Mouse (Mus musculus) mouse trophoblast stem cell (cell line): ENCODE data around the gene Vmn2r97.
"Not testable (repeated sequence)": the region's sequence is repeated elsewhere in the genome, so short reads cannot be mapped to it uniquely, and the experiment has no call there.

Source experiments
- in situ Hi-C, 2 experiments: fragments of 300-500 bp; cut with MseI, MboI; formaldehyde crosslinking; loops; 2 replicates in 1 of 2; 3 replicates in 1 of 2; pipeline ENCODE4 v1.15.1; 2025

Vmn2r97 gene

GRCm38 (mm10) chr17:18914000-18914399 is at the start of gene Vmn2r97:
TSS of gene Vmn2r97 (plus strand) at chr17:18914300.
- in situ Hi-C loops, result not testable (repeated sequence)

GRCm38 (mm10) chr17:18882436-18882835 is 31.7 kb upstream of the Vmn2r97 start:
- in situ Hi-C loops, result not testable (repeated sequence)

- in situ Hi-C loops, result no loop called here
Observed at GRCm38 (mm10) chr17:18889745-18890329, 24.3 kb upstream of the Vmn2r97 start.

- in situ Hi-C loops, result not testable (repeated sequence)
Observed at GRCm38 (mm10) chr17:18957800-18958199, 43.7 kb downstream of the Vmn2r97 start.

GRCm38 (mm10) chr17:18968371-18969275 is 54.5 kb downstream of the Vmn2r97 start:
- in situ Hi-C loops, result no loop called here
